Mouse (Mus musculus) cerebellum, adult 2 months (tissue): ENCODE results near the gene Aox4.

Source experiments
- CTCF ChIP-seq: fragments of 200-500 bp; IDR thresholded peaks from 2 replicates; pipeline ENCODE4 v1.5.1; 2011; ENCODE audit warnings: low read depth, mild to moderate bottlenecking, control low read depth, low read length, moderate library complexity, borderline replicate concordance; ENCODE audit not compliant: insufficient read depth
- POLR2A ChIP-seq: fragments of 200-500 bp; IDR thresholded peaks from 2 replicates; pipeline ENCODE4 v1.6.1; 2011; ENCODE audit warnings: low read length, control low read depth, borderline replicate concordance; ENCODE audit not compliant: insufficient read depth

DNA sequence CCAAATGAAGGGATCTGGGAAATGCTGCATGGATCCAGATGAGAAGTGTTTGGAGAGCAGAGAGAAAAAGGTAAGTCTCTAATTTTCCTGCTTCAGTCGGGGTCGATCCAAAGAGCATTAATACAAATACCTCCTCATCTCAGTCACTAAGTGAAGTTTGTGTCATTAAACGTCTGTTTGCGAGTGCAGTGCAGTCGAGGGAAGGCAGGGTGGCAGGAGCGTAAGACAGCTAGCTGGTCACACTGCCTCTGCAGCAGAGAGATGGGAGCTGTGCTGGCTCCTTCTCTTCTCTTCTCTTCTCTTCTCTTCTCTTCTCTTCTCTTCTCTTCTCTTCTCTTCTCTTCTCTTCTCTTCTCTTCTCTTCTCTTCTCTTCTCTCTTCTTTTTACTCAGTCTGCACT lies 17.9 kb downstream of the Aox4 start:
- TF ChIP-seq POLR2A (no peak), CTCF (no peak)
